Mouse (Mus musculus): ENCODE measurements around the gene Ccdc77. TPM values are rescaled to one million over a fixed set of nuclear protein-coding genes. Genes with fewer than 3 reads are reported as not detected.
"Not testable (repeated sequence)": the region's sequence is repeated elsewhere in the genome, so short reads cannot be mapped to it uniquely, and the experiment has no call there.

Ccdc77 gene
- polyA plus RNA-seq, 1 experiment from 2014 or later: 7.2 TPM

DNA sequence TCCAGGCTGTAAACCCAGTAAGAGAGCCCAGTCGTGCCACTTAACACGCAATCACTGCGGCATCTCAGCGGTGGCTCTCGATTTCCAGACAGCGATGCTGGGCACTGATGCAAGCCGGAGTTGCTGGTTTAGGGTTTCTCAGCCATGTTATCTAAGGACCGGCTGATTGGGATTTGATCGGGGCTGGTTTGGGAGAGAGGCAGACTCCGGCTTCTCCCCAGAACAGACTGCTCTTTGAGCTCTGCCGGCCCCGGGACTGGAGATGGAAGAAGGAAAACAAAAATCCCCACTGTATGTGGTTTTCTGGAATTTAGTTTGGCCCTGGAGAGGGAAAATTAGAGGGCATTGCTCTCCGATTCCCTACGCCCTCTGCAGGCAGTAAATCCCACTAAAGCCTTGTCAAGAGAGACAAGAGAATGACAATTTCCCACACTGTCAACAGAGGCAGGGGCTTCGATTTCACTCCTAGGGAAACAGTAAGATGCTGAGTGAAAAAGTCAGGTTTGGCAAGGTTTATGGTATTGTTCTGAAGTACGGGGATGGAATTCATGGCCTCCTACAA is 61.3 kb downstream of the Ccdc77 start:
- Histone ChIP-seq H3K36me3 (ENCODE audit: control insufficient read depth, insufficient read depth) (no peaks in the 10 kb centered on the region), H3K4me3 (ENCODE audit: low read depth, low read length) (no peak overlapping the region), H3K27ac (ENCODE audit: low read depth, low read length) (no peak overlapping the region), H3K4me1 (replicated peaks; ENCODE audit: control insufficient read depth, insufficient read depth, low read length) (no peaks in the 10 kb centered on the region), H3K9me3 (ENCODE audit: control insufficient read depth) (no peaks in the 10 kb centered on the region), H3K4me2 (replicated peaks; ENCODE audit: low read depth) (no peak overlapping the region), H3K9ac (ENCODE audit: low read depth, low read length) (no peak overlapping the region), H3K27me3 (replicated peaks; ENCODE audit: control insufficient read depth, insufficient read depth, low read length) (no peaks in the 10 kb centered on the region)
- 26% methylated on average over 16 of the region's 16 CpGs for WGBS
- TF ChIP-seq CTCF (IDR thresholded peaks at IDR 0.05; ENCODE audit: low read depth): peak; percentile 57
- ATAC-seq: no peak

DNA sequence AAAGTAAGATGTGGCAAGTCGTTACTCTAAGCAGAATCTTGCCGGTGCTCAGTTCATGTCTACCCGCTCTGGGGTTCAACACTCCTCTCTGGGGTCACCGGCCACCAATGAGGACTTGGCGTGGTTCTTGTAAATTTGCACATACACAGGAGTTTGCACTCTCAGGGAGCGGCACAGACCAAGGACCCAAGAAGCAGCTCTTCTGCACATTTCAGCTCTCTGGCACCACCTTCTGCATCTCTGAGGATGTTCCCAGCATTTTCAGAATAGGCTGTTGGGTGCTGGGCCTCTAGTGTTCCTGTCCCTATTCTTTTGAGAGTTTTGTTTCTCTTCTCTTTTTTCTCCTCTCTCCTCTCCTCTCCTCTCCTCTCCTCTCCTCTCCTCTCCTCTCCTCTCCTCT is 63.0 kb downstream of the Ccdc77 start:
- H3K4me2 ChIP-seq (replicated peaks; ENCODE audit: low read depth): no peak overlapping the region

GRCm38 (mm10) chr6:120296589-120296988 is 67.6 kb downstream of the Ccdc77 start:
- TF ChIP-seq CTCF (IDR thresholded peaks at IDR 0.05; ENCODE audit: low read depth): peak; percentile 42
- not testable (repeated sequence) for H3K9ac ChIP-seq (ENCODE audit: low read depth, low read length); H3K4me1 ChIP-seq (replicated peaks; ENCODE audit: control insufficient read depth, insufficient read depth, low read length); H3K4me2 ChIP-seq (replicated peaks; ENCODE audit: low read depth); H3K4me3 ChIP-seq (ENCODE audit: low read depth, low read length); H3K27ac ChIP-seq (ENCODE audit: low read depth, low read length); H3K27me3 ChIP-seq (replicated peaks; ENCODE audit: control insufficient read depth, insufficient read depth, low read length); H3K36me3 ChIP-seq (ENCODE audit: control insufficient read depth, insufficient read depth); ATAC-seq; H3K9me3 ChIP-seq (ENCODE audit: control insufficient read depth)
- WGBS: 94% methylated on average over 2 of the region's 2 CpGs

More for the DNA sequence above, 63.0 kb downstream of the Ccdc77 start:
- no peaks in the 10 kb centered on the region for H3K27me3 ChIP-seq (replicated peaks; ENCODE audit: control insufficient read depth, insufficient read depth, low read length)
- H3K9me3 ChIP-seq (ENCODE audit: control insufficient read depth): no peaks in the 10 kb centered on the region
- H3K36me3 ChIP-seq (ENCODE audit: control insufficient read depth, insufficient read depth): no peaks in the 10 kb centered on the region
- peak; percentile 84 for TF ChIP-seq CTCF (IDR thresholded peaks at IDR 0.05; ENCODE audit: low read depth)
- no peak overlapping the region for H3K4me3 ChIP-seq (ENCODE audit: low read depth, low read length)
- H3K9ac ChIP-seq (ENCODE audit: low read depth, low read length): no peak overlapping the region
- peak; percentile 51; the same call in 1 of the 2 replicates for ATAC-seq
- no peaks in the 10 kb centered on the region for H3K4me1 ChIP-seq (replicated peaks; ENCODE audit: control insufficient read depth, insufficient read depth, low read length)
- 13% methylated on average over 6 of the region's 6 CpGs for WGBS
- H3K27ac ChIP-seq (ENCODE audit: low read depth, low read length): no peak overlapping the region

DNA sequence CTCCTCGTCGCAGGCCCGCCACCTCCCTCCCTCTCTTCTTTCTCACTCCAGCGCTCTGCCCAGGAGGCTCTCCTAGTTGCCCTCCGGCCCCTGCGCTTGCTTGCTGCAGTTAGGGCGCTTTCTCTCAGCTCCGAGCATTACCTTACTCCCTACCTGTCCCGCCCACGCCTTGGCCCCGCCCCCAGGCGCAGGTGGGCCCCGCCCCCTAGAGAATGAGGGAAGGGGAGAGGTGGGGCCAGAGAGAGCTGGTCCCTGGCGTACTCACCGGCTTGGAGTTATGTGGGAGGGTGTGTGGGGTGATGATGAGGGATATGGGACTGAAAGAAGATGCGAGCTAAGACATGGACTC is 69.4 kb downstream of the Ccdc77 start:
- Histone ChIP-seq H3K27me3 (replicated peaks; ENCODE audit: control insufficient read depth, insufficient read depth, low read length) (no peaks in the 10 kb centered on the region), H3K4me3 (ENCODE audit: low read depth, low read length) (peak overlapping the region; percentile 71), H3K9ac (ENCODE audit: low read depth, low read length) (peak overlapping the region; percentile 59), H3K4me1 (replicated peaks; ENCODE audit: control insufficient read depth, insufficient read depth, low read length) (no peaks in the 10 kb centered on the region), H3K36me3 (ENCODE audit: control insufficient read depth, insufficient read depth) (no peaks in the 10 kb centered on the region), H3K27ac (ENCODE audit: low read depth, low read length) (no peak overlapping the region), H3K9me3 (ENCODE audit: control insufficient read depth) (no peaks in the 10 kb centered on the region), H3K4me2 (replicated peaks; ENCODE audit: low read depth) (peak overlapping the region; percentile 98)
- TF ChIP-seq CTCF (IDR thresholded peaks at IDR 0.05; ENCODE audit: low read depth): no peak
- ATAC-seq: peak; percentile 87
- 1% methylated on average over 16 of the region's 16 CpGs for WGBS

DNA sequence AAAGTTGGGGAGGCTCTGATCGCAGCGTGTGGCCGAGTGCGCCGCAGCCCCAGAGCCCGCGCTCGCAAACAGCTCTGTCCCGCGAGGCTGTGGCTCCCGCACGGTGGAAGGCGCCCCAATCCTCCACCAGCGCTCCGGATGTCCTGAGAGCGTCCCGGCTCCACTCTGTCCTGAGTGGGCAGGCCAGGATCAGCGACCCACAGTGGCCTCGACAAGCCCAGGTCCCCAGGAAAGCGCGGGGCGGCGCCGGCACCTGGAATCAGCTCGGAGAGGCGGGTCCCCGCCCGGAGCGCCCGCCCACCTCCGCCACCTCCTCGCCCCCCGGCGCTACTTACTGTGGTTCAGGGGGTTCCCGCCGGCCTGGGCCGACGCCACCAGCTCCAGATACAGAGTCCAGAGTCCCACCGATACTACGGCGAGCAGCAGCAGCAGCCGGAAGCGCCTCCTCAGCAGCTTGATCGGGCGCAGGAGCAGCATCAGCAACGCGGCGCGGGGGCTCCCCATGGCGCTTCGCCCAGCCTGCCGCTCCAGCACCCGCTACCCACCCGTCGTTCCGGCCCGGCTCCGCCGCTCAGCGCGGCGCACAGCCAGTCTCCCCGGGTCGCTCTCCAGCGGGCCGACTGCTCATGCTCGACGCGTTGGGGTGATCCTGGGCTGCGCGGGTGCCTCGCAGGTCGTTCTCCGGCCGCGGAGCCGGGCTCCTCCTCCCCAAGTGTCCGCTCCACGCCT is 70.0 kb downstream of the Ccdc77 start, which contains the start of the genes D330020A13Rik and B4galnt3:
TSS of gene D330020A13Rik (plus strand) at position 309 of the 729 bp plus-strand sequence.
TSS of gene B4galnt3 (minus strand) at position 504 of the 729 bp plus-strand sequence.
- WGBS: 1% methylated on average over 73 of the region's 79 CpGs
- no peak for TF ChIP-seq CTCF (IDR thresholded peaks at IDR 0.05; ENCODE audit: low read depth)
- Histone ChIP-seq H3K27ac (ENCODE audit: low read depth, low read length) (no peak within 1 kb of the TSS), H3K27me3 (replicated peaks; ENCODE audit: control insufficient read depth, insufficient read depth, low read length) (no peaks in the 10 kb centered on the region), H3K9ac (ENCODE audit: low read depth, low read length) (peak within 1 kb of the TSS; percentile 59), H3K4me1 (replicated peaks; ENCODE audit: control insufficient read depth, insufficient read depth, low read length) (no peaks in the 10 kb centered on the region), H3K9me3 (ENCODE audit: control insufficient read depth) (no peaks in the 10 kb centered on the region), H3K4me3 (ENCODE audit: low read depth, low read length) (peak within 1 kb of the TSS; percentile 71), H3K4me2 (replicated peaks; ENCODE audit: low read depth) (peak within 1 kb of the TSS; percentile 98), H3K36me3 (ENCODE audit: control insufficient read depth, insufficient read depth) (no peaks in the 10 kb centered on the region)
- ATAC-seq: peak; percentile 79

DNA sequence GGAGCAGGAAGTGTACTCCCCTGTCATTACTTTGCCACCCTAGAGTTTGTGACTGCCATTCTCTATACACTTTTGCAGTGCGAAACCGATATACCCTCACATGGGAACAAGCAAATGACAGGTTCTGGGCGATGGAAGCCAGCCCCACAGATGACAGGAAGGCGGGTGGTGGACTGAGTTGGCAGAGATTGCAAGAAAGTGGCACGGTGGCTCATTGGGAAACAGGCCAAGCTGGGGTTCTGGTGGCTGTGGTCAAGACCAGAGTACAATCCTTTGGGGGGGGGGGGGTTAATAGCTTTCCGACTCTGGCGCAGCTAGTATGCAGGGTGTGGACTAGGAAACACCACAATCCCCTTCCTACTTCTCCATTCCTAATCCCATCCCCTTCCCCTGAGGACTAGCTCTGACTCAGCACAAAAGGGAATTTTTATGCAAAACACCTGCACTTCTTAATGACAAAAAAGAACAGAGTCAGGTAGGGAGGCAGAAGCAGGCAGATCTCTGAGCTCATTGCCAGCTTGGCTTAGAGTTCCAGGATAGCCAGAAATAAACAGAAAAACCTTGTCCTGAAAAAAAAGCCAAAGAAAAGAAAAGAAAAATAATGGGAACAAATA is 72.7 kb downstream of the Ccdc77 start:
- H3K36me3 ChIP-seq (ENCODE audit: control insufficient read depth, insufficient read depth): no peaks in the 10 kb centered on the region
- no peak overlapping the region for H3K9ac ChIP-seq (ENCODE audit: low read depth, low read length)
- H3K9me3 ChIP-seq (ENCODE audit: control insufficient read depth): no peaks in the 10 kb centered on the region
- WGBS: 83% methylated on average over 7 of the region's 7 CpGs
- no peak for ATAC-seq
- no peak for TF ChIP-seq CTCF (IDR thresholded peaks at IDR 0.05; ENCODE audit: low read depth)
- H3K27ac ChIP-seq (ENCODE audit: low read depth, low read length): no peak overlapping the region
- H3K27me3 ChIP-seq (replicated peaks; ENCODE audit: control insufficient read depth, insufficient read depth, low read length): no peaks in the 10 kb centered on the region
- no peaks in the 10 kb centered on the region for H3K4me1 ChIP-seq (replicated peaks; ENCODE audit: control insufficient read depth, insufficient read depth, low read length)
- no peak overlapping the region for H3K4me2 ChIP-seq (replicated peaks; ENCODE audit: low read depth)
- no peak overlapping the region for H3K4me3 ChIP-seq (ENCODE audit: low read depth, low read length)

Measured in intestine, postnatal 0 days (tissue).